Mouse (Mus musculus) stomach, embryonic 15.5 days (tissue): ENCODE data around the gene Dnajc9. TPM values are rescaled to one million over a fixed set of nuclear protein-coding genes. Genes with fewer than 3 reads are reported as not detected.
A peak's percentile ranks its signal among the peaks of the same experiment; 100 is the strongest.

ENCODE experiments used
- ATAC-seq: fragments of 200-750 bp; cut with Nextera tagmentation; 2 replicates; pipeline ENCODE4 v1.8.0; 2017; ENCODE audit warnings: low read depth, moderate number of reproducible peaks, moderate TSS enrichment; ENCODE audit not compliant: insufficient read depth, low FRiP score
- H3K27ac ChIP-seq: fragments of 300-500 bp; sonication (generic); 2 replicates; pipeline ENCODE4 v1.5.1; 2015; ENCODE audit warnings: mild to moderate bottlenecking, inconsistent platforms
- H3K27me3 ChIP-seq: fragments of 300-500 bp; sonication (generic); replicated peaks from 2 replicates; pipeline ENCODE4 v1.6.1; 2015; ENCODE audit warnings: inconsistent platforms
- H3K36me3 ChIP-seq: fragments of 300-500 bp; sonication (generic); 2 replicates; pipeline ENCODE4 v1.6.1; 2015; ENCODE audit warnings: inconsistent platforms
- H3K4me1 ChIP-seq: fragments of 300-500 bp; sonication (generic); 2 replicates; pipeline ENCODE4 v1.6.1; 2015; ENCODE audit warnings: inconsistent platforms
- H3K4me2 ChIP-seq: fragments of 300-500 bp; sonication (generic); 2 replicates; pipeline ENCODE4 v1.6.1; 2015; ENCODE audit warnings: mild to moderate bottlenecking, inconsistent platforms
- H3K4me3 ChIP-seq: fragments of 300-500 bp; sonication (generic); replicated peaks from 2 replicates; pipeline ENCODE4 v1.5.1; 2015; ENCODE audit warnings: inconsistent platforms
- H3K9ac ChIP-seq: fragments of 300-500 bp; sonication (generic); 2 replicates; pipeline ENCODE4 v1.6.1; 2015; ENCODE audit warnings: inconsistent platforms
- H3K9me3 ChIP-seq: fragments of 300-500 bp; sonication (generic); 2 replicates; pipeline ENCODE4 v1.6.1; 2016; ENCODE audit warnings: inconsistent platforms
- WGBS: fragments of 180-500 bp; shearing (Covaris S2); methylation state at CpG from one replicate; pipeline ENCODE4 v1.1.7; 2015; 5-methylcytosine and 5-hydroxymethylcytosine counted together
- polyA plus RNA-seq: library from polyadenylated mRNA; unstranded; fragments of >200 nt; fragmentation: Nextera tagmentation; extraction: Ambion mirVana; gene quantifications from 2 replicates; pipeline ENCODE4 v1.2.1, GENCODE M21; 2015

The Dnajc9 gene
- 143 and 149 TPM in 2 replicates for polyA plus RNA-seq

GRCm38 (mm10) chr14:20388441-20389129 lies at the start of gene Dnajc9:
TSS of gene Dnajc9 (minus strand) at chr14:20388910.
- Histone ChIP-seq H3K27me3 (no peaks in the 10 kb centered on the region), H3K4me1 (peaks cover 20% of the 10 kb centered on the region), H3K9ac (peak within 1 kb of the TSS; percentile 78), H3K27ac (peak within 1 kb of the TSS; percentile 85), H3K9me3 (no peaks in the 10 kb centered on the region), H3K36me3 (peaks cover 3% of the 10 kb centered on the region; the same call in 1 of the 2 replicates), H3K4me2 (peak within 1 kb of the TSS; percentile 70), H3K4me3 (peak within 1 kb of the TSS; percentile 88)
- peak; percentile 66 for ATAC-seq
- WGBS = under 1% methylated on average over 59 of the region's 59 CpGs

DNA sequence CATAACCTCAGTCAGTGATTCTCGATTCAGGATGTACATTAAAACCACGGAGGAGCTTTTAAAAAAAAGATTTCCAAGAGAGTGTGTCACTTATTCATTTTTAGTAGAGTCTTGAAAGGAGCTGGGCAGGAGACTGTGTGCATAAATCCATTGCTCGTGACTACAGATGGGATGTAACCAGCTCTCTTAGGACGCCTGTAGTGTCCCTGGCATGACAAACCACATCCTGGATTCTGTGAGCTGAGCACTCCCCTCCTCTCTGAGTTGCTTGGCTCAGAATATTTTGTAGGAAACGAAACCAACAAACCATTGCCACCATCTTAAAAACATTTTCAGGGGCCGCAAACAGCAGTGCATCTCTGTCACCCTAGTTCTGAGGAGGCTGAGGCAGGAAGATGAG lies 48.3 kb upstream of the Dnajc9 start:
- no peaks in the 10 kb centered on the region for H3K27me3 ChIP-seq
- no peak overlapping the region for H3K9ac ChIP-seq
- H3K27ac ChIP-seq = no peak overlapping the region
- whole genome bisulfite sequencing = 64% methylated on average over 6 of the region's 6 CpGs
- H3K36me3 ChIP-seq = no peaks in the 10 kb centered on the region
- no peaks in the 10 kb centered on the region for H3K9me3 ChIP-seq
- no peak overlapping the region for H3K4me3 ChIP-seq
- ATAC-seq = no peak
- no peak overlapping the region for H3K4me2 ChIP-seq
- H3K4me1 ChIP-seq = no peaks in the 10 kb centered on the region

GRCm38 (mm10) chr14:20432420-20432819 lies 43.7 kb upstream of the Dnajc9 start:
- 84% methylated on average over 4 of the region's 4 CpGs for WGBS
- Histone ChIP-seq H3K36me3 (no peaks in the 10 kb centered on the region), H3K9ac (no peak overlapping the region)

GRCm38 (mm10) chr14:20431726-20432125 lies 43.0 kb upstream of the Dnajc9 start:
- H3K36me3 ChIP-seq = no peaks in the 10 kb centered on the region
- H3K27me3 ChIP-seq = no peaks in the 10 kb centered on the region
- H3K4me1 ChIP-seq = no peaks in the 10 kb centered on the region
- no peak overlapping the region for H3K27ac ChIP-seq
- no peak for ATAC-seq
- 71% methylated on average over 6 of the region's 6 CpGs for WGBS
- H3K9ac ChIP-seq = no peak overlapping the region
- H3K9me3 ChIP-seq = no peaks in the 10 kb centered on the region
- no peak overlapping the region for H3K4me2 ChIP-seq
- no peak overlapping the region for H3K4me3 ChIP-seq

More at GRCm38 (mm10) chr14:20432420-20432819, 43.7 kb upstream of the Dnajc9 start:
- Histone ChIP-seq H3K4me3 (no peak overlapping the region), H3K4me1 (no peaks in the 10 kb centered on the region), H3K27ac (no peak overlapping the region), H3K4me2 (no peak overlapping the region), H3K9me3 (no peaks in the 10 kb centered on the region), H3K27me3 (no peaks in the 10 kb centered on the region)
- no peak for ATAC-seq

GRCm38 (mm10) chr14:20429833-20430232 lies 41.1 kb upstream of the Dnajc9 start:
- Histone ChIP-seq H3K4me3 (no peak overlapping the region), H3K4me2 (no peak overlapping the region), H3K27me3 (no peaks in the 10 kb centered on the region), H3K4me1 (no peaks in the 10 kb centered on the region), H3K9ac (no peak overlapping the region), H3K36me3 (no peaks in the 10 kb centered on the region), H3K27ac (no peak overlapping the region), H3K9me3 (no peaks in the 10 kb centered on the region)
- ATAC-seq = no peak
- WGBS = 56% methylated on average over 1 of the region's 1 CpGs

- H3K36me3 ChIP-seq = no peaks in the 10 kb centered on the region
- H3K9ac ChIP-seq = no peak overlapping the region
- H3K4me3 ChIP-seq = no peak overlapping the region
- H3K27me3 ChIP-seq = no peaks in the 10 kb centered on the region
- ATAC-seq = no peak
- H3K27ac ChIP-seq = no peak overlapping the region
- WGBS = 23% methylated on average over 1 of the region's 1 CpGs
- no peaks in the 10 kb centered on the region for H3K9me3 ChIP-seq
- H3K4me1 ChIP-seq = no peaks in the 10 kb centered on the region
- no peak overlapping the region for H3K4me2 ChIP-seq
Observed at GRCm38 (mm10) chr14:20428593-20428992, 39.9 kb upstream of the Dnajc9 start.

GRCm38 (mm10) chr14:20423046-20423445 lies 34.3 kb upstream of the Dnajc9 start:
- Histone ChIP-seq H3K9me3 (no peaks in the 10 kb centered on the region), H3K27ac (no peak overlapping the region), H3K4me2 (no peak overlapping the region), H3K4me3 (no peak overlapping the region), H3K27me3 (no peaks in the 10 kb centered on the region), H3K9ac (no peak overlapping the region), H3K36me3 (no peaks in the 10 kb centered on the region), H3K4me1 (no peaks in the 10 kb centered on the region)
- ATAC-seq = no peak
- WGBS = 87% methylated on average over 6 of the region's 6 CpGs

DNA sequence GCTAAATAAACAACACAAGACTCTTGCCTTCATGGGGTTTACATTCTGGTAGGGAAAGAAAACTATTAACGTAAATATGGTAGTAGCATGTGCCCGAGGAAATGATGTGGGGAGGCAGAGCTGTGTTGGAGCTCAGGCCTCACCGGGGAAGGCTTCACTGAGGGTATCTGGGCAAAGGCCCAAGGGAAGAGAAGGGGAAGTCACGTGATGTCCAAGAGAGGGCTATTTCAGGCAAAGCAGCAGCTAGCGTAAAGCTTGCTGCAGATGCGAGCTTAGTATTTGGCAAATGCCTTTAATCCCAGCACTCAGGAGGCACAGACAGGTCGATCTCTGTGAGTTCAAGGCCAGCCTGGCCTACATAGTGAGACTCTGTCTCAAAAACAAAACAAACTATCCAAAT lies 33.5 kb upstream of the Dnajc9 start:
- no peak overlapping the region for H3K4me2 ChIP-seq
- H3K4me3 ChIP-seq = no peak overlapping the region
- H3K4me1 ChIP-seq = no peaks in the 10 kb centered on the region
- no peaks in the 10 kb centered on the region for H3K27me3 ChIP-seq
- no peaks in the 10 kb centered on the region for H3K36me3 ChIP-seq
- WGBS = 67% methylated on average over 7 of the region's 7 CpGs
- H3K27ac ChIP-seq = no peak overlapping the region
- H3K9ac ChIP-seq = no peak overlapping the region
- H3K9me3 ChIP-seq = no peaks in the 10 kb centered on the region
- ATAC-seq = no peak

- no peaks in the 10 kb centered on the region for H3K9me3 ChIP-seq
- H3K4me3 ChIP-seq = no peak overlapping the region
- WGBS = 64% methylated on average over 1 of the region's 1 CpGs
- no peak overlapping the region for H3K27ac ChIP-seq
- H3K4me1 ChIP-seq = no peaks in the 10 kb centered on the region
- ATAC-seq = peak; percentile 63; the same call in 1 of the 2 replicates
- no peak overlapping the region for H3K4me2 ChIP-seq
- H3K9ac ChIP-seq = no peak overlapping the region
- no peaks in the 10 kb centered on the region for H3K27me3 ChIP-seq
- no peaks in the 10 kb centered on the region for H3K36me3 ChIP-seq
Observed at GRCm38 (mm10) chr14:20400071-20400470, 11.4 kb upstream of the Dnajc9 start.

DNA sequence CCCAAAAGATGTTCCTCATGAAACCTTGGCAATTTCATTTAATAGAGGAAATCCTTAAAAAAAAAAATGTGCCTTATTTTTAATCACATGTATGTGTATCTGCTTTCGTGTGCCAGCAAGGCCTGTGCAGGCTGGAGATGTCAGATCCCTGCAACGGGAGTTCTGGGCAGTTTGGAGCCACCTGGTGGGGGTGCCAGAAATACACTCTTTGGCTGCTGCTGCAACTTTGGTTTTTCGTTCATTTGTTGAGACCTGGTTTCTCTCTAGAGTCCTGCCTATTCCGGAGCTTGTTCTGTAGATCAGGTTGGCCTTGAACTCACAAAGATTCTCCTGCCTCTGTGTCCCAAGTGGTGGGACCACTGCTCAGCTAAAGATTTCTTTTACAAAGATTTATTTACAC lies 10.2 kb upstream of the Dnajc9 start:
- H3K36me3 ChIP-seq = no peaks in the 10 kb centered on the region
- no peaks in the 10 kb centered on the region for H3K9me3 ChIP-seq
- no peak overlapping the region for H3K4me2 ChIP-seq
- no peak for ATAC-seq
- 0 out of 2 replicates have a peak, but pooled peaks cover 3% of the 10 kb centered on the region for H3K4me1 ChIP-seq
- no peak overlapping the region for H3K9ac ChIP-seq
- H3K27ac ChIP-seq = no peak overlapping the region
- 42% methylated on average over 4 of the region's 4 CpGs for WGBS
- H3K27me3 ChIP-seq = no peaks in the 10 kb centered on the region
- no peak overlapping the region for H3K4me3 ChIP-seq

GRCm38 (mm10) chr14:20397220-20397619 lies 8.5 kb upstream of the Dnajc9 start:
- WGBS = 81% methylated on average over 9 of the region's 9 CpGs
- ATAC-seq = no peak

GRCm38 (mm10) chr14:20393205-20393913 lies 4.6 kb upstream of the Dnajc9 start, which contains the start of gene Mrps16:
TSS of gene Mrps16 (minus strand) at chr14:20393634.
- peak within 1 kb of the TSS; percentile 85 for H3K9ac ChIP-seq
- peak within 1 kb of the TSS; percentile 88 for H3K27ac ChIP-seq
- 0 out of 2 replicates have a peak, but pooled peaks cover 3% of the 10 kb centered on the region for H3K4me1 ChIP-seq
- no peaks in the 10 kb centered on the region; the same call in 1 of the 2 replicates for H3K36me3 ChIP-seq
- H3K4me2 ChIP-seq = peak within 1 kb of the TSS; percentile 59
- H3K27me3 ChIP-seq = no peaks in the 10 kb centered on the region
- H3K9me3 ChIP-seq = no peaks in the 10 kb centered on the region
- peak; percentile 96 for ATAC-seq
- 0% methylated on average over 68 of the region's 68 CpGs for WGBS
- H3K4me3 ChIP-seq = peak within 1 kb of the TSS; percentile 73

More at GRCm38 (mm10) chr14:20397220-20397619, 8.5 kb upstream of the Dnajc9 start:
- Histone ChIP-seq H3K4me2 (no peak overlapping the region), H3K27me3 (no peaks in the 10 kb centered on the region), H3K36me3 (no peaks in the 10 kb centered on the region), H3K9me3 (no peaks in the 10 kb centered on the region), H3K4me3 (no peak overlapping the region), H3K4me1 (0 out of 2 replicates have a peak, but pooled peaks cover 3% of the 10 kb centered on the region), H3K27ac (no peak overlapping the region), H3K9ac (no peak overlapping the region)
